18 mouse cellular contexts compared by ENCODE assay signal in the genomic region with DNA sequence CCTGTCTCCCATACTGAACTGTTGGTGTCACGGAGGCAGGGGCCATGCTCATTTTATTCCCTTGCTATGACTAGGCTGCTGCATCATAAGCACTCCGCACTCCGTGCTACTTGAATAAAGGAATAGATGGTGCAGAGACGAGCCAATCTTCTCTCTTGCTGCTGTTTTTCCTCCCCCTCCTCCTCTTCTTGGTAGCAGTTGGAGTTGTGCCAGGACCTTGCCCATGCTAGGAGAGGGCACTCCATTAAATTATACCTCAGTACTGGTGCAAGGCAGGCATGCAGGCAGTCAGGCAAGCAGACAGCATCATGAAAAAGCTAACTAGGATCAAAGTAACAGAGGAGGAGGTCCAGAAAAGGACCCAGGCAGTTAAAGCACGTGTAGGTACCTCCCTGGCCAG.
DNase-seq lines count a peak whose midpoint lies in the region; ATAC-seq lines count a peak whose summit lies in the region.
"Had no signal": no experiment of that assay in that cellular context is flagged by ENCODE, and none has a peak within 500 bp of the region (broad histone marks: within the 10 kb centered on the region; RNA-seq: fewer than 3 reads in every experiment).

No protein-coding gene starts in this region.

- H3K27ac ChIP-seq in hindbrain, embryonic 13.5 days = no peak overlapping the region
- H3K27ac ChIP-seq in hindbrain, embryonic 10.5 days = no peak overlapping the region
- H3K27ac ChIP-seq in midbrain, embryonic 14.5 days (replicated peaks; ENCODE audit: low read depth, low read length) = no peak overlapping the region
- no peak overlapping the region for H3K27ac ChIP-seq in midbrain, embryonic 10.5 days (replicated peaks)
- H3K27ac ChIP-seq: embryonic facial prominence, embryonic 12.5 days had no signal

- no peaks in the 10 kb centered on the region for H3K9me3 ChIP-seq in hindbrain, embryonic 13.5 days
- H3K9me3 ChIP-seq in hindbrain, embryonic 10.5 days = no peaks in the 10 kb centered on the region
- H3K9me3 ChIP-seq in midbrain, embryonic 14.5 days (ENCODE audit: control insufficient read depth, low read length) = no peaks in the 10 kb centered on the region
- H3K9me3 ChIP-seq in midbrain, embryonic 10.5 days (replicated peaks) = no peaks in the 10 kb centered on the region
- H3K9me3 ChIP-seq: embryonic facial prominence, embryonic 12.5 days; G1E; heart, embryonic 12.5 days had no signal

- no peaks in the 10 kb centered on the region for H3K36me3 ChIP-seq in hindbrain, embryonic 13.5 days
- no peaks in the 10 kb centered on the region for H3K36me3 ChIP-seq in hindbrain, embryonic 10.5 days
- H3K36me3 ChIP-seq in midbrain, embryonic 14.5 days (ENCODE audit: control insufficient read depth, insufficient read depth, low read length) = no peaks in the 10 kb centered on the region
- H3K36me3 ChIP-seq in midbrain, embryonic 10.5 days = no peaks in the 10 kb centered on the region
- H3K36me3 ChIP-seq: embryonic facial prominence, embryonic 12.5 days; G1E; heart, embryonic 12.5 days had no signal

- ATAC-seq in hindbrain, embryonic 13.5 days (ENCODE audit: low FRiP score) = peak; percentile 57; the same call in 1 of the 2 replicates
- ATAC-seq in midbrain, embryonic 14.5 days (ENCODE audit: low FRiP score, low TSS enrichment) = no peak
- ATAC-seq: CD4-positive, CD25-positive, alpha-beta regulatory T cell, adult 4 months; intestine, embryonic 16.5 days had no signal

- no peak overlapping the region for H3K9ac ChIP-seq in hindbrain, embryonic 13.5 days
- no peak overlapping the region for H3K9ac ChIP-seq in midbrain, embryonic 14.5 days (replicated peaks; ENCODE audit: low read length)
- H3K9ac ChIP-seq: embryonic facial prominence, embryonic 12.5 days; heart, embryonic 12.5 days had no signal

- no peaks in the 10 kb centered on the region for H3K4me1 ChIP-seq in hindbrain, embryonic 13.5 days (replicated peaks)
- no peaks in the 10 kb centered on the region for H3K4me1 ChIP-seq in hindbrain, embryonic 10.5 days (replicated peaks)
- H3K4me1 ChIP-seq in midbrain, embryonic 14.5 days (ENCODE audit: control insufficient read depth, insufficient read depth, low read length) = no peaks in the 10 kb centered on the region
- no peaks in the 10 kb centered on the region for H3K4me1 ChIP-seq in midbrain, embryonic 10.5 days
- H3K4me1 ChIP-seq: embryonic facial prominence, embryonic 12.5 days; heart, embryonic 12.5 days had no signal

- WGBS in hindbrain, embryonic 13.5 days = 76% methylated on average over 5 of the region's 5 CpGs
- 89% methylated on average over 5 of the region's 5 CpGs for WGBS in hindbrain, embryonic 10.5 days
- 73% methylated on average over 5 of the region's 5 CpGs for WGBS in midbrain, embryonic 14.5 days
- 84% methylated on average over 5 of the region's 5 CpGs for WGBS in midbrain, embryonic 10.5 days

- DNase-seq in adrenal gland, postnatal 36 days = peak; percentile 6 to 8
- no peak for DNase-seq in adrenal gland, postnatal 4 days (ENCODE audit: low spot score in 2 of 2)
- no peak for DNase-seq in hindbrain, embryonic 10.5 days (ENCODE audit: low spot score)
- DNase-seq in midbrain, embryonic 14.5 days = peak; percentile 20
- DNase-seq in midbrain, embryonic 10.5 days (ENCODE audit: low spot score) = no peak
- peak; percentile 27 to 60 for DNase-seq in kidney, postnatal 25 days
- no peak for DNase-seq in liver
- DNase-seq: cerebellum, adult 11-12 months; heart, postnatal 36 days; layer of hippocampus, adult 9-11 months; lung, postnatal 36 days; thymus, postnatal 4 days had no signal

- no peak overlapping the region for H3K4me2 ChIP-seq in hindbrain, embryonic 13.5 days
- H3K4me2 ChIP-seq in midbrain, embryonic 14.5 days (ENCODE audit: low read length) = no peak overlapping the region
- H3K4me2 ChIP-seq: embryonic facial prominence, embryonic 12.5 days; heart, embryonic 12.5 days had no signal

- H3K4me3 ChIP-seq in hindbrain, embryonic 13.5 days = no peak overlapping the region
- H3K4me3 ChIP-seq in hindbrain, embryonic 10.5 days = no peak overlapping the region
- H3K4me3 ChIP-seq in midbrain, embryonic 14.5 days (replicated peaks; ENCODE audit: low read depth, low read length) = no peak overlapping the region
- H3K4me3 ChIP-seq in midbrain, embryonic 10.5 days = no peak overlapping the region
- H3K4me3 ChIP-seq: embryonic facial prominence, embryonic 12.5 days; heart, embryonic 12.5 days had no signal

- H3K27me3 ChIP-seq in hindbrain, embryonic 13.5 days = no peaks in the 10 kb centered on the region
- no peaks in the 10 kb centered on the region for H3K27me3 ChIP-seq in hindbrain, embryonic 10.5 days (ENCODE audit: insufficient read depth, poor library complexity, severe bottlenecking)
- no peaks in the 10 kb centered on the region for H3K27me3 ChIP-seq in midbrain, embryonic 14.5 days (ENCODE audit: control insufficient read depth, insufficient read depth, low read length)
- no peaks in the 10 kb centered on the region for H3K27me3 ChIP-seq in midbrain, embryonic 10.5 days (ENCODE audit: low read depth, poor library complexity, severe bottlenecking)
- H3K27me3 ChIP-seq: embryonic facial prominence, embryonic 12.5 days; heart, embryonic 12.5 days had no signal

Comparison
In these comparisons a context has a peak if more than half of its experiments do, and no peak if none do; other contexts are left out.
1. DNase-seq: peak in adrenal gland, postnatal 36 days (2 of 2), midbrain, embryonic 14.5 days (single experiment) and kidney, postnatal 25 days (2 of 2); none in adrenal gland, postnatal 4 days (0 of 2), hindbrain, embryonic 10.5 days (single experiment), midbrain, embryonic 10.5 days (single experiment) and liver (single experiment).